Mouse (Mus musculus) hindbrain, embryonic 11.5 days (tissue): ENCODE results near the gene Mbnl1. TPM values are rescaled to one million over a fixed set of nuclear protein-coding genes. Genes with fewer than 3 reads are reported as not detected.

Experiments used
- ATAC-seq: fragments of 200-750 bp; cut with Nextera tagmentation; 2 replicates; pipeline ENCODE4 v1.8.0; 2017; ENCODE audit warnings: mild to moderate bottlenecking, moderate TSS enrichment, moderate library complexity; ENCODE audit not compliant: low FRiP score
- DNase-seq: peaks from one replicate; pipeline ENCODE4 v3.0.0-alpha.2; 2015; ENCODE audit warnings: low spot score
- H3K27ac ChIP-seq: fragments of 300-500 bp; sonication (generic); 2 replicates; pipeline ENCODE4 v1.5.1; 2014; ENCODE audit warnings: mild to moderate bottlenecking, low read depth, low read length
- H3K27me3 ChIP-seq: fragments of 300-500 bp; sonication (generic); 2 replicates; pipeline ENCODE4 v1.6.1; 2014; ENCODE audit warnings: mild to moderate bottlenecking, low read length, moderate library complexity, mixed read lengths; ENCODE audit not compliant: control insufficient read depth, insufficient read depth
- H3K36me3 ChIP-seq: fragments of 300-500 bp; sonication (generic); 2 replicates; pipeline ENCODE4 v1.6.1; 2014; ENCODE audit warnings: mild to moderate bottlenecking, low read length, moderate library complexity, mixed read lengths; ENCODE audit not compliant: control insufficient read depth, insufficient read depth
- H3K4me1 ChIP-seq: fragments of 300-500 bp; sonication (generic); replicated peaks from 2 replicates; pipeline ENCODE4 v1.6.1; 2014; ENCODE audit warnings: low read length, mixed read lengths; ENCODE audit not compliant: control insufficient read depth, insufficient read depth
- H3K4me2 ChIP-seq: fragments of 300-500 bp; sonication (generic); replicated peaks from 2 replicates; pipeline ENCODE4 v1.6.1; 2014; ENCODE audit warnings: mild to moderate bottlenecking, low read depth, low read length
- H3K4me3 ChIP-seq: fragments of 300-500 bp; sonication (generic); 2 replicates; pipeline ENCODE4 v1.5.1; 2014; ENCODE audit warnings: low read depth, low read length
- H3K9ac ChIP-seq: fragments of 300-500 bp; sonication (generic); 2 replicates; pipeline ENCODE4 v1.6.1; 2014; ENCODE audit warnings: low read depth, low read length
- H3K9me3 ChIP-seq: fragments of 300-500 bp; sonication (generic); 2 replicates; pipeline ENCODE4 v1.6.1; 2016; ENCODE audit warnings: low read length; ENCODE audit not compliant: control insufficient read depth
- WGBS: fragments of 180-500 bp; shearing (Covaris S2); extraction: QIAGEN DNeasy Blood & Tissue Kit; methylation state at CpG from one replicate; pipeline ENCODE4 v1.1.7; 2014; 5-methylcytosine and 5-hydroxymethylcytosine counted together
- polyA plus RNA-seq: library from polyadenylated mRNA; unstranded; fragments of >200 nt; fragmentation: Nextera tagmentation; extraction: Ambion mirVana; gene quantifications from 2 replicates; pipeline ENCODE4 v1.2.1, GENCODE M21; 2014

Mbnl1 gene
- polyA plus RNA-seq, 1 experiment from 2014 or later, result 60.0 TPM

GRCm38 (mm10) chr3:60499718-60500450 lies 27.3 kb downstream of the Mbnl1 start:
- WGBS, result 50% methylated on average over 7 of the region's 7 CpGs
- no peaks in the 10 kb centered on the region for H3K4me1 ChIP-seq
- DNase-seq (no peak), ATAC-seq (no peak)
- peak overlapping the region; percentile 55 for H3K4me2 ChIP-seq
- H3K9me3 ChIP-seq, result no peaks in the 10 kb centered on the region
- H3K36me3 ChIP-seq, result no peaks in the 10 kb centered on the region
- H3K9ac ChIP-seq, result no peak overlapping the region
- no peak overlapping the region for H3K27ac ChIP-seq
- H3K27me3 ChIP-seq, result no peaks in the 10 kb centered on the region
- peak overlapping the region; percentile 86 for H3K4me3 ChIP-seq

- Histone ChIP-seq H3K36me3 (no peaks in the 10 kb centered on the region), H3K4me2 (peak overlapping the region; percentile 55), H3K4me3 (peak overlapping the region; percentile 86), H3K27me3 (no peaks in the 10 kb centered on the region), H3K4me1 (no peaks in the 10 kb centered on the region), H3K9ac (peak overlapping the region; percentile 93), H3K27ac (peak overlapping the region; percentile 92), H3K9me3 (no peaks in the 10 kb centered on the region)
- WGBS, result 1% methylated on average over 48 of the region's 96 CpGs
- ATAC-seq, result peak; percentile 93
- peak; percentile 78 for DNase-seq
Measured at GRCm38 (mm10) chr3:60500571-60501527, 28.2 kb downstream of the Mbnl1 start.

GRCm38 (mm10) chr3:60501561-60502151 lies 29.0 kb downstream of the Mbnl1 start:
- Histone ChIP-seq H3K27me3 (no peaks in the 10 kb centered on the region), H3K27ac (peak overlapping the region; percentile 92), H3K9ac (peak overlapping the region; percentile 93), H3K36me3 (no peaks in the 10 kb centered on the region), H3K4me3 (peak overlapping the region; percentile 86), H3K4me2 (peak overlapping the region; percentile 55), H3K9me3 (no peaks in the 10 kb centered on the region), H3K4me1 (no peaks in the 10 kb centered on the region)
- ATAC-seq, result peak; percentile 80; the same call in 1 of the 2 replicates
- 2% methylated on average over 19 of the region's 29 CpGs for WGBS
- peak; percentile 40 for DNase-seq

- Histone ChIP-seq H3K27ac (no peak overlapping the region), H3K9ac (no peak overlapping the region), H3K36me3 (no peaks in the 10 kb centered on the region), H3K9me3 (no peaks in the 10 kb centered on the region), H3K4me1 (no peaks in the 10 kb centered on the region), H3K4me3 (peak overlapping the region; percentile 86), H3K27me3 (no peaks in the 10 kb centered on the region), H3K4me2 (peak overlapping the region; percentile 55)
- DNase-seq, result no peak
- WGBS, result 41% methylated on average over 7 of the region's 7 CpGs
- 0 out of 2 replicates have a peak, but pooled peaks have one; percentile 6 for ATAC-seq
Measured at GRCm38 (mm10) chr3:60502155-60502987, 29.7 kb downstream of the Mbnl1 start.

GRCm38 (mm10) chr3:60503196-60503595 lies 30.6 kb downstream of the Mbnl1 start:
- H3K36me3 ChIP-seq, result no peaks in the 10 kb centered on the region
- no peak overlapping the region for H3K4me3 ChIP-seq
- ATAC-seq, result no peak
- H3K4me2 ChIP-seq, result no peak overlapping the region
- no peaks in the 10 kb centered on the region for H3K4me1 ChIP-seq
- WGBS, result 76% methylated on average over 7 of the region's 7 CpGs
- H3K9ac ChIP-seq, result no peak overlapping the region
- DNase-seq, result no peak
- no peaks in the 10 kb centered on the region for H3K9me3 ChIP-seq
- no peak overlapping the region for H3K27ac ChIP-seq
- H3K27me3 ChIP-seq, result no peaks in the 10 kb centered on the region

GRCm38 (mm10) chr3:60504775-60505430 lies 32.3 kb downstream of the Mbnl1 start:
- no peak for ATAC-seq
- 68% methylated on average over 5 of the region's 5 CpGs for WGBS

GRCm38 (mm10) chr3:60506821-60507220 lies 34.2 kb downstream of the Mbnl1 start:
- ATAC-seq (no peak), DNase-seq (no peak)
- no peaks in the 10 kb centered on the region for H3K9me3 ChIP-seq
- H3K27me3 ChIP-seq, result no peaks in the 10 kb centered on the region
- no peak overlapping the region for H3K9ac ChIP-seq
- H3K4me3 ChIP-seq, result no peak overlapping the region
- H3K4me1 ChIP-seq, result no peaks in the 10 kb centered on the region
- no peak overlapping the region for H3K27ac ChIP-seq
- WGBS, result 88% methylated on average over 5 of the region's 5 CpGs
- H3K36me3 ChIP-seq, result no peaks in the 10 kb centered on the region
- no peak overlapping the region for H3K4me2 ChIP-seq

More at GRCm38 (mm10) chr3:60504775-60505430, 32.3 kb downstream of the Mbnl1 start:
- no peaks in the 10 kb centered on the region for H3K27me3 ChIP-seq
- H3K4me3 ChIP-seq, result no peak overlapping the region
- no peaks in the 10 kb centered on the region for H3K36me3 ChIP-seq
- no peak for DNase-seq
- no peak overlapping the region for H3K4me2 ChIP-seq
- no peaks in the 10 kb centered on the region for H3K9me3 ChIP-seq
- H3K9ac ChIP-seq, result no peak overlapping the region
- no peaks in the 10 kb centered on the region for H3K4me1 ChIP-seq
- H3K27ac ChIP-seq, result no peak overlapping the region
